Comparison of ENCODE assay signal across 8 mouse cellular contexts in genomic region chr7:68748761-68749635, GRCm38 (mm10). TPM values are rescaled to one million over a fixed set of nuclear protein-coding genes. Genes with fewer than 3 reads are reported as not detected.
DNase-seq lines count a peak whose midpoint lies in the region; TF ChIP-seq lines count a peak whose summit lies in the region.

TSS of gene Arrdc4 (minus strand) at chr7:68749241.

- peaks cover 24% of the 10 kb centered on the region; the same call in 1 of the 2 replicates for H3K79me2 ChIP-seq in macrophage (ENCODE audit: inconsistent target)

- TF ChIP-seq CTCF in left cerebral cortex, adult 2 months (IDR thresholded peaks at IDR 0.05) = no peak

- intact Hi-C loops in left cerebral cortex, adult 2 months (cut with DNase I) = loop anchor here (5.0 kb wide), 1 partner anchor 83 kb away; no protein-coding TSS in a partner anchor

- peak within 1 kb of the TSS; percentile 78 for H3K27ac ChIP-seq in left cerebral cortex, adult 2 months
- H3K27ac ChIP-seq in macrophage = no peak within 1 kb of the TSS

- peak; percentile 94 to 97 for DNase-seq in adrenal gland, adult 18-20 months (ENCODE audit: low spot score in 2 of 2)
- DNase-seq in embryo, embryonic 10.5 days (ENCODE audit: low spot score) = peak; percentile 99
- peak; percentile 92 for DNase-seq in gastrocnemius, postnatal 10 days
- DNase-seq in hindlimb bud, embryonic 11.5 days (ENCODE audit: extremely low spot score, low read depth, low spot score) = peak; percentile 95
- peak; percentile 97 to 98 for DNase-seq in left cerebral cortex, adult 2 months (ENCODE audit: extremely low spot score in 1 of 2, low spot score in 2 of 2)
- peak; percentile 99 for DNase-seq in right cerebral cortex, adult 18-20 months
- DNase-seq in urinary bladder, adult 2 months (ENCODE audit: low spot score) = peak; percentile 98

- peak within 1 kb of the TSS; percentile 56 for H3K4me3 ChIP-seq in left cerebral cortex, adult 2 months
- peak within 1 kb of the TSS; percentile 47 for H3K4me3 ChIP-seq in macrophage (ENCODE audit: inconsistent target)

- 1% methylated on average over 51 of the region's 54 CpGs for WGBS in macrophage (ENCODE audit: missing documents)

- 0 out of 2 replicates have a peak, but pooled peaks cover 9% of the 10 kb centered on the region for H3K36me3 ChIP-seq in macrophage (ENCODE audit: inconsistent target)

RNA-seq across cellular contexts. Expression of gene Arrdc4, which starts in this region (rescaled TPM):
- total RNA-seq in adrenal gland, adult 18-20 months (2021) = 10 to 100 TPM; 16.5 to 18.9 TPM
- total RNA-seq in gastrocnemius, postnatal 10 days (2021) = 10 to 100 TPM; 13.0 to 13.1 TPM
- 1 to 10 TPM; 4.2 to 7.4 TPM for total RNA-seq in left cerebral cortex, adult 2 months (2021)
- 10 to 100 TPM in 20 of 26 experiments, 1 to 10 TPM in 6; 7.0 to 36.5 (median 13.3) TPM for total RNA-seq in macrophage (2018; cell fraction: chromatin; rRNA removed)
- 10 to 100 TPM; 12.0 to 31.5 (median 15.1) TPM for total RNA-seq in macrophage (2018; cell fraction: cytosol; rRNA removed)
- 10 to 100 TPM in 25 of 26 experiments, 1 to 10 TPM in 1; 6.8 to 41.4 (median 18.3) TPM for total RNA-seq in macrophage (2018; cell fraction: nucleus; rRNA removed)
- 4.3 to 16.4 TPM (median 6.7 TPM) in 3 replicates for polyA plus RNA-seq in macrophage (2018)
- 17.2 and 18.3 TPM in 2 replicates for polyA plus RNA-seq in urinary bladder, adult 2 months (2012; rRNA removed)
